Mouse (Mus musculus) mouse embryonic stem cell (cell line): ENCODE measurements around the gene Commd7.

Source experiments
- in situ Hi-C, 2 experiments: fragments of 300-500 bp; cut with MboI; formaldehyde crosslinking; loops; 1 replicate in 1 of 2; 3 replicates in 1 of 2; pipeline ENCODE4 v1.14.3; 2019 to 2020; ENCODE audit warnings: low sequenced_read_pairs in 2 of 2, low pct_unique_long_range_greater_than_20kb in 1 of 2, mixed read lengths in 1 of 2; ENCODE audit not compliant: unreplicated experiment in 1 of 2

Gene Commd7

DNA sequence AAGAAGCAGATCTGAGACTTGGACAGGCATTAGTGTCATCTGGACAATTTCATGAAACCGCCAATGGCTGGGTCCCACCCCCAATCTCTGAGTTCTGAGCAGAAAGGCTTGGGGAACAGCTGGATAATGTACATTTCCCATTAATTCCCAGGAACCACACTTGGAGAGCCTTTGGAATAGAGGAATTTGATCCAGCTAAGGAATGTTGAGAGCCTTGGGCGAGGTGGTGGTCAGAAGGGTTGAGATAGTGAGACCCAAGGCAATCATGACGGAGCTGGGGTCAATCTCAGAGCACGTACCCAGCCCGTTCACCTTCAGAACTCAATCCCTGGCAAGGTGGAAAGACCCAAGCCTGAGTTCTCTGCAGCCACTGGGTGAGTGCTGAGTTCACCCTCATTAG is 678 bp upstream of the Commd7 start:
- in situ Hi-C loops = no loop called here

- in situ Hi-C loops = no loop called here
Measured at GRCm38 (mm10) chr2:153632871-153633226, 268 bp upstream of the Commd7 start.

- in situ Hi-C loops = no loop called here
Measured at GRCm38 (mm10) chr2:153630950-153631349, 1.6 kb downstream of the Commd7 start.

GRCm38 (mm10) chr2:153622449-153622848 is 10.1 kb downstream of the Commd7 start:
- in situ Hi-C loops = no loop called here

DNA sequence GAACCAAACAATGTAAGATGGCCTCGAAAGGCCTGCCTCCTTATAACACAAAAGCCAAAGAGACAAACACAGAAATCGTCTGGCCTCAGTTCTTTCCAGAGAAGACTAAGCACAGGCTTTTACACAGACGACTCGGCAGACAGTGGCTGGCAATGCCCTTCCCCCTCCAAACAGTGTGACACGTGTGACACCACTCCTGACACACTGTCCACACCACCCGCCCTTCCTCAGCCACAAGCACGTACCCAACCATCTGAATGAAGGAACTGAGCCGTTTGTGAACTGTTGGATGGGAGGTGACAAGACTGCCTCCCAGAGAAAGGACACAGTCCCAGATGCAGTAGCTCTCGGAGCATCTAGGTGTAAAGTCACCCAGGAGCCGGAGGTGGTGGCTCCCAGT is 13.7 kb downstream of the Commd7 start:
- in situ Hi-C loops = no loop called here

GRCm38 (mm10) chr2:153618439-153618838 is 14.1 kb downstream of the Commd7 start:
- in situ Hi-C loops = no loop called here

DNA sequence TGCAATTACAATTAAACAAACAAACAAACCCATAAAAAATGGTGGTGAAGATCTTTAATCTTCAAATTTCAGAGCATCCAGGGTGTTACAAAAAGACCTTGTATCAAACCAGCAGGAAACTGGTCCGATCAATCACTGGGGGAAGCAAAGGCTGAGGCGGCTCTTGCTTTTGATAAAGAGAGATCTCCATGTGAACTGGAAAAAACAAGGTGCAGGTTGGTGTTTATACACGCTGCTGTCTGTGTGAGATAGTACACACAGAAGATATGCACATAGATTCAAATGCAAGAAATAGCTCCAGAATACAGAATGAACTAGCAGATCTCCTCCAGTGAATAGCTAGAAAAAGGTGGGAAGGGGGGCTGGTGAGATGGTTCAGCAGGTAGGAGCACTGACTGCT is 15.7 kb downstream of the Commd7 start:
- in situ Hi-C loops = no loop called here

GRCm38 (mm10) chr2:153612594-153613281 is 19.8 kb downstream of the Commd7 start:
- in situ Hi-C loops = loop anchor here in 1 of 2 experiments (5.0 kb wide), 1 partner anchor 35 kb away; the partner anchor contains the start of gene Dnmt3b

- in situ Hi-C loops = loop anchor here in 1 of 2 experiments (5.0 kb wide), 1 partner anchor 36 kb away; the partner anchor contains the start of gene Dnmt3b
Measured at GRCm38 (mm10) chr2:153611743-153612142, 20.8 kb downstream of the Commd7 start.

DNA sequence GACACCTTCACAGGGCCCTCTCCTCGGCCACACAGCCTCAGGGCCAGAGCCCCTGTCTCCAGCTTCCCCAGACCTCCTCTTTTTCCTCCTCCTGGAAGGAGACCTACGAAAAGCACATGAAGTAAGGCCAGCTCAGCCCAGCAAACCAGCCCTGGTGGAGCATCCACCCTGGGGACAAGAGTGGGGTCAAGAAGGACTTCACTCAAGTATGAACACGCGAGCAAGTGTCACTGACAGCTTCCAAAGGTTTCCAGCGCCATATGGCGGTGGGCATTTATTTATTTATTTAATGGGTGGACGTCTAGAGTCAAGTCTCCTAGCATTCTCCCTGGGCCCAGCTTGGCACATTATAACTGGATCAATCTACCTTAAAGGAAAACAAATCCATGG is 21.3 kb downstream of the Commd7 start:
- in situ Hi-C loops = loop anchor here in 1 of 2 experiments (5.0 kb wide), 1 partner anchor 36 kb away; the partner anchor contains the start of gene Dnmt3b

DNA sequence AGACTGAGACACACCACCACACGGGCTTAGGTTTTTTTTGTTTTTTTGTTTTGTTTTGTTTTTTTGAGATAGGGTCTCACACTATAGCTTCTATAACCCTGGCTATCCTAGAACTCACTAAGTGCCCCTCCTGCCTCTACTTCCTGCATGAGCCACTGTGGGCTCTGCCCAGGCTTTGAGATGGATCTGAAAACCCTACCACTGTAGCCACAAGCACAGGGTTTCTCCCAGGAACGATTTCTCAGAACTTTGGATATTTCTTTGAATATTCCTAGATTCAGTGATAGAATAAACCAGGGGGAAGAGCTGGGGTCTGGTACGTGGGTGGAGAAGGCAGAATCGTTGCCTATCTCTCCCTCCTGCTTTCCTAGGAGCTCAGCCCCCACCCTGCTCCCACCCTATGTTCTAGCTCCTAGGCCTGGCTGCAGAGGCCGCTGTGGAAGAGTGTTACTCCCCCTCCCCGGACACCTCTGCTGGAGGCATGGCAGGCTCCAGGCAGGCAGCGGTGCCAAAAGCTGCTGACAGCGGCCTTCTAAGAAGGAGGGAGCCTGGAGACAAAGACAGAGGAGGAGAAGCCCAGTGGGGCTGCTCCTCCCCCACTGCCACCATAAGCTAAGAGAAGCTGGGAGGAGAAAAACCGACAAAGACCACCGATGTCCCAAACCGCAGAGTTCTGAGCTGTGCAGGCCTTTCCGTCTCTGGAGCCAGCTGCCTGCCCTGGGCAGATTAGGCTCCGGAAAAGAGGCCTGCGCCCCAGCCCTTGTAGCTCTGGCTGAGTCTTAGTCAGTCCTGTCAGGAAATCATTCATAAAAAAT is 21.9 kb downstream of the Commd7 start:
- in situ Hi-C loops = loop anchor here in 1 of 2 experiments (5.0 kb wide), 1 partner anchor 37 kb away; the partner anchor contains the start of gene Dnmt3b

DNA sequence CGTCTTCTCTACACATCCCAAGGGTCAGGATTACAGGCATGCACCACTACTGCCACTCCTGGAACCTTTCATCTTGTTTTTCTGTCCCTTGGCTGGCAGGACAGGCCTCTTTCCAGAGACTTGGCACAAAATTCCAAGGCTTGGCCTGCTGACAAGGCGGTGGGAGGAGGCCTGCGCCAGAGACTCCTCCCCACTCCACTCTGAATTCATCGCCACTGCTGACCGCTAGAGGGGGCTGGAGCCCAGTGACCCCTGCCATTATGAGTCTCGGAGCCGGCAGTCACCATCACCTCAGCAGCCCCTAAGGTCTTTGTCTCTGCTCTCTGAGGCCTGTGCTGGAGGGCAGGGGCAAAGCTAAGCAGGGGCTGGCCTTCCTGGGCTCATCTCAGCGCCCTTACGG is 23.0 kb downstream of the Commd7 start:
- in situ Hi-C loops = no loop called here

- in situ Hi-C loops = no loop called here
Measured at GRCm38 (mm10) chr2:153609058-153609457, 23.5 kb downstream of the Commd7 start.

- in situ Hi-C loops = no loop called here
Measured at GRCm38 (mm10) chr2:153607870-153608515, 24.6 kb downstream of the Commd7 start.

- in situ Hi-C loops = no loop called here
Measured at GRCm38 (mm10) chr2:153606421-153606820, 26.2 kb downstream of the Commd7 start.

DNA sequence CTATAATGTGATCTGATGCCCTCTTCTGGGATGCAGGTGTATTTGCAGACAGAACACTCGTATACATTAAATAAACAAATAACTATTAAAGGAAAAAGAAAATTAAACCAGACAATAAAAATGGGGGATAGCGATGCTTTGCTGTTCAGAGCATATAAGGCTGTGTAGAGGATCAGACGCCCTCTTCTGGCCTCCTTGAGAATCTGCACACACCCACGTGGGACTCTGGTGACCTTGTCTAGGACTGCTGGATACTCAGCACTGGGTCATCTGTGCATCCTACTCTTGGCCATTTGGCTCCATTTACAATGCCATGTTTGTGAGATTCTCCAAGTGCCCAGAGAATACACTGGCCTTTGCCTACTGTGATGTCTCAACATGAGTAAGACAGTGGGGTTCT is 28.9 kb downstream of the Commd7 start:
- in situ Hi-C loops = no loop called here

DNA sequence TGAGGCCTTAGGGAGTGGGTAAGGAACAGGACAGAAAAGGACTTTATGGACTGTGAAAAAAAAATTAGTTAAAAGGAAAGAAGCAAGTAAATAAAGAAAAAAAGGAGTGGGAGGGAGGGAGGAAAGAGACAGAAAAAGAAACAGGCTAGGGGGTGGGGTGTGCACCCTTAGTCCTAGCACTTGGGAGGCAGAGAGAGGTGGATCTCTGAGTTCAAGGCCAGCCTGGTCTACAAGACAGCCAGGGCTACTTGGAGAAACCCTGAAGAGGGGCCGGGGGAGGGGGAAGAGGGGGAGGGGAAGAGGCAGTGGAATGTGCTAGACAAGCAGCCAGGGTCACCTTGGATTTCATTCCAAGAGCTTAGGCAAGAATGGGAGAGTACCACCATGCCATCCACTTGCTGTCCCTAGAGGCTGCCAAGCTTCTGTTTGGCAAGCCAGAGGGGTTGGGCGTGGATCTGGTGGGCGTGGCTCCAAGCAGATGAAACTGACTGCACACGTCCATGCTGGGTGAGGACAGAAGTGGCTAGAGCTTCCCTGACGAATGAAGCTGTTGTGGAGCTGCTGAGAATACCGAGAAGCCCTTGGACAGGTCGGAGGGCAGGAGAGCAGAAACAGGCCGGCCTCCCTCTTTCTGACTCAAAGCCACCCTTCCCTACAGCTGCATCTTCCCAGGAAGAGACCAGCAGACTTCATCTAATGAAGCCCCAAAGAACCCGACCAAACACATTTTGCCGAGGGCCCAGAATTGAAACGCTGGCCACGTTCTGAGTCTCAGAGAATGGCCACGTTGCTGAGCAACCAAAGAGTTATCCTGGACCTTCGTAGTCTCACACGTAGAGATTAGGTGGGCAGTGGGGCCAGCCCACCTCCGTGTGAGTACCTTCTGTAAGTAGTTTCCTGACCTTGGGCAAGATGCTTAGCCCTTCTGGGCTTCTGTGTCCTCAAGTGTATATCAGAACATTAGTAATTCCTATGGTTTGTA is 31.6 kb downstream of the Commd7 start:
- in situ Hi-C loops = no loop called here

DNA sequence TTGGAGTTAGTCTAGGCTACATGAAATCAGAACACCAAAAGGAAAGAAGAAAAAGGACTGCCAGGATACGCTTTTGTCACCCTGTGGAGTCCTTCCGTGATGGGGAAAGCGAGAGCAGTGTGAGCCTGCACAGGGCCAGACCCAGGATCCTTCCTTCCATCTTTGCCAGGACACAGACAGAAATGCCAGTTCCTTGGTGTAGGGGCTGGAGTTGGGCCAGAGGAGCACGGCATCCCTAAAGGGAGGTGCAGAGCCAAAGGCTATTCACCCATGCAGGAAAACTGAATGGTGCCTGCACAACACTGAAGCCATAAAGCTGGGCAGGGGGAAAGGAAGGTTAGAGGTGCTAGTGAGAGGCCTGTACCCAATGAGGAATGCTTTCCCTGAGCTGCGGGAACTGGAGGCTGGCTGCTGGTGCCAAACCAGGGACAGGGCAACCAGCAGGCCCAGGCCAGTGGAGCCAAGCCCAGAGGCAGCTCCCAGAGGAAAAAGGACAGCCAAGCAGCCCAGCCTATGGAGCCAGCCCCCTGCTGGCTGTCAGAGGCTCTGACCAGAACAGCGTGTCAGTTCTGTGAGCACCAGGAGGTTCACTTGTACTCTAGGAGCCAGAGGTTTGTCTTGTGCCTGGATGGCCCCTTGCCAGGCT is 32.4 kb downstream of the Commd7 start:
- in situ Hi-C loops = no loop called here
